Mouse (Mus musculus) myocyte (in vitro differentiated cells): Measurements from ENCODE around the gene Rras. TPM values are rescaled to one million over a fixed set of nuclear protein-coding genes. Genes with fewer than 3 reads are reported as not detected.

Source experiments
- H3K27me3 ChIP-seq: one replicate; pipeline ENCODE4 v1.6.1; 2011; ENCODE audit not compliant: control insufficient read depth, insufficient read depth, insufficient read length
- H3K36me3 ChIP-seq: one replicate; pipeline ENCODE4 v1.6.1; 2011; ENCODE audit not compliant: control insufficient read depth, insufficient read depth
- H3K4me2 ChIP-seq: one replicate; pipeline ENCODE4 v1.6.1; 2011; ENCODE audit warnings: low read depth, control low read depth
- H3K4me3 ChIP-seq: one replicate; pipeline ENCODE4 v1.5.1; 2011; ENCODE audit warnings: mild to moderate bottlenecking, control low read depth, moderate library complexity
- H3K79me2 ChIP-seq: one replicate; pipeline ENCODE4 v1.6.1; 2011; ENCODE audit not compliant: control insufficient read depth, insufficient read depth
- H3ac ChIP-seq: one replicate; pipeline ENCODE4 v1.6.1; 2011; ENCODE audit not compliant: control insufficient read depth, insufficient read length
- CEBPB ChIP-seq: IDR thresholded peaks from 2 replicates; pipeline ENCODE4 v1.6.1; 2011; ENCODE audit warnings: mild to moderate bottlenecking, moderate library complexity; ENCODE audit not compliant: poor library complexity, insufficient read depth, severe bottlenecking
- E2F4 ChIP-seq: IDR thresholded peaks from one replicate; pipeline ENCODE4 v1.6.1; 2011; ENCODE audit warnings: mild to moderate bottlenecking, control low read depth, moderate library complexity; ENCODE audit not compliant: insufficient read depth
- MAX ChIP-seq: IDR thresholded peaks from one replicate; pipeline ENCODE4 v1.6.1; 2011; ENCODE audit warnings: low read depth, mild to moderate bottlenecking, control low read depth
- MYOD1 ChIP-seq, 3 experiments: IDR thresholded peaks; one replicate each; pipeline ENCODE4 v1.6.1; 2011; ENCODE audit warnings: control low read depth in 2 of 3, low read depth in 2 of 3, mild to moderate bottlenecking in 2 of 3, moderate library complexity in 1 of 3; ENCODE audit not compliant: insufficient read length in 2 of 3, control insufficient read depth in 1 of 3
- MYOG ChIP-seq, 3 experiments: IDR thresholded peaks; one replicate each; pipeline ENCODE4 v1.6.1; 2011; ENCODE audit warnings: control low read depth in 2 of 3, low read depth in 2 of 3, mild to moderate bottlenecking in 2 of 3; ENCODE audit not compliant: insufficient read length in 2 of 3, control insufficient read depth in 1 of 3, insufficient read depth in 1 of 3
- POLR2A ChIP-seq: IDR thresholded peaks from one replicate; pipeline ENCODE4 v1.6.1; 2011; ENCODE audit warnings: low read depth, mild to moderate bottlenecking, control low read depth, moderate library complexity; ENCODE audit not compliant: insufficient read length
- POLR2AphosphoS2 ChIP-seq: IDR thresholded peaks from one replicate; pipeline ENCODE4 v1.6.1; 2011; ENCODE audit warnings: low read depth, control low read depth; ENCODE audit not compliant: insufficient read length
- REST ChIP-seq: IDR thresholded peaks from one replicate; pipeline ENCODE4 v1.6.1; 2011; ENCODE audit warnings: mild to moderate bottlenecking, control low read depth, moderate library complexity; ENCODE audit not compliant: insufficient read depth, insufficient read length
- SRF ChIP-seq: IDR thresholded peaks from one replicate; pipeline ENCODE4 v1.6.1; 2011; ENCODE audit warnings: low read depth; ENCODE audit not compliant: control insufficient read depth, insufficient read length
- TCF12 ChIP-seq: IDR thresholded peaks from one replicate; pipeline ENCODE4 v1.6.1; 2011; ENCODE audit warnings: mild to moderate bottlenecking, control low read depth; ENCODE audit not compliant: poor library complexity, insufficient read depth, severe bottlenecking
- TCF3 ChIP-seq: IDR thresholded peaks from one replicate; pipeline ENCODE4 v1.6.1; 2011; ENCODE audit warnings: low read depth, control low read depth; ENCODE audit not compliant: insufficient read length
- USF1 ChIP-seq: IDR thresholded peaks from one replicate; pipeline ENCODE4 v1.6.1; 2011; ENCODE audit warnings: low read depth, mild to moderate bottlenecking, control low read depth, moderate library complexity
- polyA plus RNA-seq: library from polyadenylated mRNA; unstranded; fragments of >200 nt; fragmentation: generic; extraction: Trizol; gene quantifications from one replicate; pipeline ENCODE4 v1.2.1, GENCODE M21; 2012; ENCODE audit warnings: missing spikeins

The Rras gene
- polyA plus RNA-seq, 1 experiment = 127 TPM

- H3K4me2 ChIP-seq = no peak overlapping the region
- H3K36me3 ChIP-seq = no peaks in the 10 kb centered on the region
- peaks cover 20% of the 10 kb centered on the region for H3K79me2 ChIP-seq
- no peak overlapping the region for H3K4me3 ChIP-seq
- TF ChIP-seq MAX (no peak), MYOD1 (IDR thresholded peaks at IDR 0.05; ENCODE audit: control insufficient read depth in 1 of 3, insufficient read length in 2 of 3, low read depth in 2 of 3) (peak in 1 of 3 experiments; percentile 21), TCF12 (no peak), USF1 (no peak), TCF3 (no peak), CEBPB (no peak), SRF (no peak), POLR2A (peak; percentile 18), POLR2AphosphoS2 (peak; percentile 80), REST (no peak), MYOG (IDR thresholded peaks at IDR 0.05; ENCODE audit: control insufficient read depth in 1 of 3, insufficient read depth in 1 of 3, insufficient read length in 2 of 3, low read depth in 2 of 3) (peak in 1 of 3 experiments; percentile 36), E2F4 (no peak)
- H3ac ChIP-seq = no peak overlapping the region
- no peaks in the 10 kb centered on the region for H3K27me3 ChIP-seq
These were observed 17.1 kb upstream of the Rras start for GRCm38 (mm10) chr7:45000539-45001114.

DNA sequence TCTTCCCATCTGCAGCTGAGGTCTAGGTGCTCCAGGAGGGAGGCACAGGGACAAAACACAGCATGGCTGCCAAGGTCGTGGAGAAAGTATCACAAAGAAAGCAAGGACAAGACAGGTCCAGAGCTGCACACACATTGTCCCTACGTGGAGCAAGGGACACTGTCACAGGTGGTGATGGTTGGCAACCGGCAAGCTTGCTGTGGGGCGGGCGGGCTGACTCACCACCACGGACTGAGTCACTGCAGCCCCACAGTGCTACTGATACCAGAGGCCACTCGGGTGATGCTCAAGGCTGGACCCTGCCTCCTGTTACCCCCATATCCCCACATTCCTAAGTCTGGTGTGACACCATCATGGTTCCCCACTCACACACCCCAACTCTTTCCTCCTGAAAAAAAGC is 15.3 kb upstream of the Rras start:
- Histone ChIP-seq H3ac (no peak overlapping the region), H3K27me3 (no peaks in the 10 kb centered on the region), H3K36me3 (no peaks in the 10 kb centered on the region), H3K79me2 (peaks cover 20% of the 10 kb centered on the region), H3K4me3 (no peak overlapping the region), H3K4me2 (no peak overlapping the region)
- TF ChIP-seq SRF = no peak
- TF ChIP-seq MYOD1 (IDR thresholded peaks at IDR 0.05; ENCODE audit: control insufficient read depth in 1 of 3, insufficient read length in 2 of 3, low read depth in 2 of 3) = peak in 1 of 3 experiments; percentile 72
- no peak for TF ChIP-seq TCF12
- no peak for TF ChIP-seq TCF3
- TF ChIP-seq POLR2A = peak; percentile 43
- no peak for TF ChIP-seq E2F4
- TF ChIP-seq CEBPB = no peak
- no peak for TF ChIP-seq MAX
- no peak for TF ChIP-seq USF1
- TF ChIP-seq REST = no peak
- TF ChIP-seq POLR2AphosphoS2 = peak; percentile 87
- peak in 2 of 3 experiments; percentile 21 to 35 for TF ChIP-seq MYOG (IDR thresholded peaks at IDR 0.05; ENCODE audit: control insufficient read depth in 1 of 3, insufficient read depth in 1 of 3, insufficient read length in 2 of 3, low read depth in 2 of 3)

- H3K79me2 ChIP-seq = peaks cover 14% of the 10 kb centered on the region
- H3K27me3 ChIP-seq = no peaks in the 10 kb centered on the region
- no peak overlapping the region for H3ac ChIP-seq
- no peak overlapping the region for H3K4me2 ChIP-seq
- no peak overlapping the region for H3K4me3 ChIP-seq
- H3K36me3 ChIP-seq = no peaks in the 10 kb centered on the region
- TF ChIP-seq POLR2A (no peak), REST (no peak), TCF12 (no peak), POLR2AphosphoS2 (no peak), CEBPB (no peak), SRF (no peak), MYOD1 (IDR thresholded peaks at IDR 0.05; ENCODE audit: control insufficient read depth in 1 of 3, insufficient read length in 2 of 3, low read depth in 2 of 3) (no peak), USF1 (no peak), E2F4 (no peak), MYOG (IDR thresholded peaks at IDR 0.05; ENCODE audit: control insufficient read depth in 1 of 3, insufficient read depth in 1 of 3, insufficient read length in 2 of 3, low read depth in 2 of 3) (no peak), TCF3 (no peak)
These were observed 13.2 kb upstream of the Rras start for GRCm38 (mm10) chr7:45004546-45004945.

DNA sequence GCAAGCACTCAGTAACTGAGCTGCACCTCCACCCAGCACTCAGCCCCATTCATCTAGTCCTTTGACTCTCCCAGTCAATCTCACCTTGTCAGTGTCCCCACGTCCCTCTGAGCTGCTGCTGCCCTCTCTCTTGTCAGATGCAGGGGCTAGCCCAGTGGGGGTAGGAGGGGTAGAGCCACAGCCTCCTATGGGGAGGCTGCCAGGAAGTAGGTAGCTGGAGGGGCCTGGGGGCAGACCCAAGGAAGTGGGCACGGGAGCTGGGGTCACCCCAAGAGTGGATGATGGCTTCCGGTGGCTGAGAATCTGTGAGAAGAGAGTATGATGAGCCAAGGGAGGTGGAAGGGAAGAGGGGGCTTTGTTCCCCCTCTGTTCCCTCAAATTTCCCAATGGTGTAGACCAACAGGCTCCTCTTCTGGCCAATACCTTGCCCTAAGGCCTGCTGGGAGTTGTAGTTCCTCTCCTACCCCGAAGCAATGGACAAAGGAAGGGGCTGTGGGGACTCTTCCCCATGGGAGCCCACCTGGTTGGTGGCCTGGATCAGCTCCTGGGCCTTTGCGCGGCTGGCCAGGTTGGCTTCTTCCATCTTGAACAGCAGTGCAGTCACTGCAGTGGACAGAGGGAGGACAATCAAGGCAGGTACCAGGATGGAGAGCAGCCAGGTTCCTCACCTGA is 12.3 kb upstream of the Rras start:
- Histone ChIP-seq H3K4me3 (no peak overlapping the region), H3ac (no peak overlapping the region), H3K4me2 (no peak overlapping the region), H3K36me3 (peaks cover 6% of the 10 kb centered on the region), H3K79me2 (peaks cover 14% of the 10 kb centered on the region), H3K27me3 (no peaks in the 10 kb centered on the region)
- no peak for TF ChIP-seq MAX
- TF ChIP-seq CEBPB = no peak
- TF ChIP-seq POLR2A = no peak
- TF ChIP-seq REST = no peak
- no peak for TF ChIP-seq USF1
- no peak for TF ChIP-seq MYOG (IDR thresholded peaks at IDR 0.05; ENCODE audit: control insufficient read depth in 1 of 3, insufficient read depth in 1 of 3, insufficient read length in 2 of 3, low read depth in 2 of 3)
- TF ChIP-seq TCF12 = no peak
- TF ChIP-seq TCF3 = no peak
- no peak for TF ChIP-seq POLR2AphosphoS2

DNA sequence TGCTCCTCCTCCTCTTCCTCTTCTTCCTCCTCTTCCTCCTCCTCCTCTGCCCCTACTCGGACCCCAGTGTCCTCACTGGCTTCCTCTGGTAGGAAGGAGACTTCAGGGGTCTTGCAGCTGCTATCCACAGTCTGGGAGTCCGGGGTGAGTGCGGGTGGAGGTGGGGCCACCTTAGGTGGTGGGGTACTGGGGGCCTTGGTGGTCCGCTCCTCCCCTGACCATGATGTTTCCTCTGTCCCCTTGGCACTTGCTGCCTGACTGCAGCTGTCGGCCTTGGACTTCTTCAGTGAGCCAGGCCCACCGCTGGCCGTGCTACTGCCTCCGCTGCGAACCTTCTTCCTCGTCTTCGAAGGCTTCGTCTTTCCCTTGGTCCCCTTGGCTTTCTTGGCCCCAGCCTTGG is 11.3 kb upstream of the Rras start:
- TF ChIP-seq E2F4 = no peak
- no peak for TF ChIP-seq MYOD1 (IDR thresholded peaks at IDR 0.05; ENCODE audit: control insufficient read depth in 1 of 3, insufficient read length in 2 of 3, low read depth in 2 of 3)
- no peak for TF ChIP-seq CEBPB
- TF ChIP-seq MYOG (IDR thresholded peaks at IDR 0.05; ENCODE audit: control insufficient read depth in 1 of 3, insufficient read depth in 1 of 3, insufficient read length in 2 of 3, low read depth in 2 of 3) = no peak
- TF ChIP-seq TCF3 = no peak
- TF ChIP-seq MAX = no peak
- TF ChIP-seq POLR2AphosphoS2 = no peak
- no peak for TF ChIP-seq REST
- no peak for TF ChIP-seq POLR2A
- TF ChIP-seq SRF = no peak
- Histone ChIP-seq H3K4me3 (no peak overlapping the region), H3K27me3 (no peaks in the 10 kb centered on the region), H3K79me2 (peaks cover 18% of the 10 kb centered on the region), H3K36me3 (peaks cover 9% of the 10 kb centered on the region), H3K4me2 (no peak overlapping the region), H3ac (no peak overlapping the region)
